Mouse (Mus musculus): ENCODE results near the gene Gm3755. TPM values are rescaled to one million over a fixed set of nuclear protein-coding genes. Genes with fewer than 3 reads are reported as not detected.

Gm3755 gene
- not detected for total RNA-seq (2023)

DNA sequence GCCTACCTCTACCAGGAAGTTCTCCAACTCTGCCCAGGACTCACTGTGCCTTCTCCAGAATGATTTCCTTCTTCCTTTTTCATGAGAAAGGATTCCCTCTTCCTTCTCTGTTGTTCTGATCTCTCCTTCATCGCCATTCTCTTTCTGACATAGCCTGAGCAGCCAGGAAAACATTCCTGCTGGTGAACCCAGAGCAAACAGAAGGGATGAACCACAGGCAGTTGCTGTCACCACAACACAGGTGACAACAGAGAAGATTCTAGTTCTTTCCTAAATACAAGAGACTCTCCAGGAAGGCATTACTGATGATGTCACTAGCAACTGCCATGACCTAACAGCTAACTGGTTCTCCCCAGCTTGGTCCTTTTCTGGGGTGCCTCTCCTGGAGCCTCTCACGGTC is at the start of gene Gm3755:
TSS of gene Gm3755 (minus strand) at position 101 of the 400 bp plus-strand sequence.

DNA sequence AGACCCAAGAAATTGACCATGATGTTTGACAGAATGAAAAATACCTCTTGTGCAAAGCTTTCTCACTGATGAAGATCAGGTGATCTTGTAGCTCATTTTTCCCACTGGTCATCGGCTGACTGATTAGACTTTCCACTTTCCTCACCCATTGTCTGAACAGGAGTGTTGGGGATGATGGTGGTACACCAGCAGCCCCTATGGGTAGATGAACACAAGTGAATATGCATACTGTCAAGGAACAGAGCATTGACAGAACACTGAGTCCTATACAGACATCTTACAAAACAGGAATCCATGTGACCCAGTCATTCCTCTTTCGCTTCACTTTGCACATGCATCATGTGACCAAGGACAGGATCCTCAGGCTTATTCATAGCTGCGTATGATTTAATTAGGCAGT is 32.9 kb upstream of the Gm3755 start, which contains the start of gene Gm3752:
TSS of gene Gm3752 (minus strand) at position 101 of the 400 bp plus-strand sequence.

Other genes with a start within 250 kb of the Gm3755 start
- gene Gm3727, start 186.2 kb downstream of the Gm3755 start, total RNA-seq (2023): not detected
- gene Gm3739, start 135.9 kb downstream of the Gm3755 start, total RNA-seq (2023): not detected
- not detected for gene Gm5797, start 118.5 kb downstream of the Gm3755 start, total RNA-seq (2023)
- not detected for gene Gm8374, start 85.8 kb downstream of the Gm3755 start, total RNA-seq (2023)
- not detected for gene Gm3752, start 32.8 kb upstream of the Gm3755 start, total RNA-seq (2023)
- gene Gm3558, start 117.6 kb upstream of the Gm3755 start, total RNA-seq (2023): not detected
- gene Gm10338, start 144.7 kb upstream of the Gm3755 start, total RNA-seq (2023): not detected
- not detected for gene Gm10128, start 193.1 kb upstream of the Gm3755 start, total RNA-seq (2023)